Mouse (Mus musculus) MEL (cell line): Measurements from ENCODE around the gene Tob2. TPM values are rescaled to one million over a fixed set of nuclear protein-coding genes. Genes with fewer than 3 reads are reported as not detected.

Experiments
- DNase-seq: peaks from one replicate; pipeline ENCODE4 v3.0.0; 2011; ENCODE audit warnings: low read depth, low spot score
- H3K27ac ChIP-seq: 2 replicates; pipeline ENCODE4 v1.5.1; 2012; ENCODE audit warnings: low read depth, mild to moderate bottlenecking, control low read depth, low read length, moderate library complexity; ENCODE audit not compliant: control insufficient read depth
- H3K27me3 ChIP-seq, 2 experiments: fragments of 150-350 bp in 1 of 2; sonication (generic) in 1 of 2; 2 replicates each; pipeline ENCODE4 v1.6.1; 2012; ENCODE audit warnings: low read length in 2 of 2, mild to moderate bottlenecking in 2 of 2, improper control_type of control experiment in 1 of 2, moderate library complexity in 1 of 2; ENCODE audit not compliant: insufficient read depth in 2 of 2, control insufficient read depth in 1 of 2
- H3K36me3 ChIP-seq, 2 experiments: 2 replicates each; pipeline ENCODE4 v1.6.1; 2012 to 2014; ENCODE audit warnings: low read length in 2 of 2, improper control_type of control experiment in 1 of 2, inconsistent platforms in 1 of 2, mild to moderate bottlenecking in 1 of 2; ENCODE audit not compliant: insufficient read depth in 2 of 2, control insufficient read depth in 1 of 2
- H3K4me1 ChIP-seq, 2 experiments: fragments of 150-350 bp in 1 of 2; sonication (generic) in 1 of 2; 2 replicates each; pipeline ENCODE4 v1.6.1; 2012; ENCODE audit warnings: low read length in 2 of 2, improper control_type of control experiment in 1 of 2, mild to moderate bottlenecking in 1 of 2; ENCODE audit not compliant: insufficient read depth in 2 of 2, control insufficient read depth in 1 of 2
- H3K4me3 ChIP-seq, 2 experiments: fragments of 150-350 bp in 1 of 2; sonication (generic) in 1 of 2; 2 replicates each; pipeline ENCODE4 v1.5.1; 2012; ENCODE audit warnings: low read depth in 2 of 2, low read length in 2 of 2, mild to moderate bottlenecking in 2 of 2, moderate library complexity in 2 of 2, control low read depth in 1 of 2, improper control_type of control experiment in 1 of 2; ENCODE audit not compliant: control insufficient read depth in 1 of 2, insufficient read depth in 1 of 2
- H3K79me2 ChIP-seq: 2 replicates; pipeline ENCODE4 v1.6.1; 2012; ENCODE audit warnings: mild to moderate bottlenecking, low read length, moderate library complexity; ENCODE audit not compliant: control insufficient read depth, poor library complexity, insufficient read depth
- H3K9ac ChIP-seq: 2 replicates; pipeline ENCODE4 v1.6.1; 2012; ENCODE audit warnings: low read depth, mild to moderate bottlenecking, control low read depth, low read length, moderate library complexity; ENCODE audit not compliant: control insufficient read depth, poor library complexity, severe bottlenecking
- H3K9me3 ChIP-seq: fragments of 150-350 bp; sonication (generic); replicated peaks from 2 replicates; pipeline ENCODE4 v1.6.1; 2012; ENCODE audit warnings: mild to moderate bottlenecking, low read length, improper control_type of control experiment, moderate library complexity; ENCODE audit not compliant: insufficient read depth
- CHD1 ChIP-seq: IDR thresholded peaks from 2 replicates; pipeline ENCODE4 v1.6.1; 2012; ENCODE audit warnings: low read depth, mild to moderate bottlenecking, inconsistent platforms, low read length, improper control_type of control experiment
- CHD2 ChIP-seq: IDR thresholded peaks from 2 replicates; pipeline ENCODE4 v1.6.1; 2011; ENCODE audit warnings: low read length, improper control_type of control experiment
- CTCF ChIP-seq, 3 experiments: IDR thresholded peaks in 2 of 3; conservative IDR thresholded peaks in 1 of 3; 2 replicates each; pipeline ENCODE4 v1.5.1; 2011 to 2012; ENCODE audit warnings: low read length in 3 of 3, low read depth in 2 of 3, mild to moderate bottlenecking in 2 of 3, improper control_type of control experiment in 1 of 3, inconsistent platforms in 1 of 3, mixed read lengths in 1 of 3, moderate library complexity in 1 of 3; ENCODE audit not compliant: control insufficient read depth in 1 of 3, insufficient read depth in 1 of 3, poor library complexity in 1 of 3, severe bottlenecking in 1 of 3
- ELF1 ChIP-seq: IDR thresholded peaks from 2 replicates; pipeline ENCODE4 v1.6.1; 2014; ENCODE audit warnings: low read depth, mild to moderate bottlenecking, inconsistent platforms, low read length, improper control_type of control experiment, moderate library complexity
- HCFC1 ChIP-seq: IDR thresholded peaks from 2 replicates; pipeline ENCODE4 v1.6.1; 2012; ENCODE audit warnings: low read depth, mild to moderate bottlenecking, inconsistent platforms, low read length, improper control_type of control experiment, moderate library complexity
- KAT2A ChIP-seq: conservative IDR thresholded peaks from 2 replicates; pipeline ENCODE4 v1.6.1; 2012; ENCODE audit warnings: low read depth, low read length, improper control_type of control experiment, inconsistent platforms
- MAFK ChIP-seq: IDR thresholded peaks from 2 replicates; pipeline ENCODE4 v1.6.1; 2011; ENCODE audit warnings: low read depth, mild to moderate bottlenecking, low read length, improper control_type of control experiment, borderline replicate concordance
- MAX ChIP-seq: IDR thresholded peaks from 2 replicates; pipeline ENCODE4 v1.6.1; 2011; ENCODE audit warnings: low read length, improper control_type of control experiment
- MAZ ChIP-seq: IDR thresholded peaks from 2 replicates; pipeline ENCODE4 v1.6.1; 2012; ENCODE audit warnings: low read depth, mild to moderate bottlenecking, inconsistent platforms, low read length, improper control_type of control experiment
- MXI1 ChIP-seq: IDR thresholded peaks from 2 replicates; pipeline ENCODE4 v1.6.1; 2011; ENCODE audit warnings: mild to moderate bottlenecking, low read depth, low read length, improper control_type of control experiment
- MYB ChIP-seq: IDR thresholded peaks from 2 replicates; pipeline ENCODE4 v1.6.1; 2011; ENCODE audit warnings: mild to moderate bottlenecking, low read depth, low read length, improper control_type of control experiment
- MYC ChIP-seq: IDR thresholded peaks from 2 replicates; pipeline ENCODE4 v1.6.1; 2011; ENCODE audit warnings: low read depth, mild to moderate bottlenecking, low read length, improper control_type of control experiment, moderate library complexity
- NRF1 ChIP-seq: IDR thresholded peaks from 2 replicates; pipeline ENCODE4 v1.6.1; 2014; ENCODE audit warnings: low read depth, mild to moderate bottlenecking, inconsistent platforms, low read length, improper control_type of control experiment, moderate library complexity; ENCODE audit not compliant: poor library complexity, insufficient read depth, severe bottlenecking
- POLR2A ChIP-seq, 2 experiments: IDR thresholded peaks; 2 replicates each; pipeline ENCODE4 v1.6.1; 2011 to 2012; ENCODE audit warnings: low read length in 2 of 2, mild to moderate bottlenecking in 2 of 2, control low read depth in 1 of 2, improper control_type of control experiment in 1 of 2, low read depth in 1 of 2, moderate library complexity in 1 of 2; ENCODE audit not compliant: control insufficient read depth in 1 of 2, insufficient read depth in 1 of 2, poor library complexity in 1 of 2
- POLR2AphosphoS5 ChIP-seq: IDR thresholded peaks from 2 replicates; pipeline ENCODE4 v1.6.1; 2012; ENCODE audit warnings: low read depth, borderline replicate concordance, mild to moderate bottlenecking, inconsistent platforms, low read length, moderate library complexity, mixed read lengths
- SIN3A ChIP-seq: IDR thresholded peaks from 2 replicates; pipeline ENCODE4 v1.6.1; 2012; ENCODE audit warnings: low read length, improper control_type of control experiment, inconsistent platforms
- TAL1 ChIP-seq: IDR thresholded peaks from 2 replicates; pipeline ENCODE4 v1.6.1; 2012; ENCODE audit warnings: mild to moderate bottlenecking, inconsistent platforms, low read length, moderate library complexity, mixed read lengths
- TBP ChIP-seq: IDR thresholded peaks from 2 replicates; pipeline ENCODE4 v1.8.0; 2011; ENCODE audit warnings: low read depth, low read length, improper control_type of control experiment
- USF1 ChIP-seq: IDR thresholded peaks from 2 replicates; pipeline ENCODE4 v1.6.1; 2014; ENCODE audit warnings: low read depth, mild to moderate bottlenecking, inconsistent platforms, low read length, improper control_type of control experiment, moderate library complexity
- ZNF384 ChIP-seq: IDR thresholded peaks from 2 replicates; pipeline ENCODE4 v1.6.1; 2012; ENCODE audit warnings: low read depth, mild to moderate bottlenecking, inconsistent platforms, low read length, improper control_type of control experiment
- polyA plus RNA-seq, 2 experiments: library from polyadenylated mRNA; stranded (reverse) in 1 of 2; unstranded in 1 of 2; fragments of >175 nt in 1 of 2; fragments of >200 nt in 1 of 2; gene quantifications; 2 replicates each; pipeline versions ENCODE4 v1.2.1 to v1.2.4; 2012; ENCODE audit warnings: low replicate concordance in 2 of 2, low read depth in 1 of 2; ENCODE audit not compliant: insufficient read length in 2 of 2, insufficient read depth in 1 of 2, missing spikeins in 1 of 2
- total RNA-seq: library from RNA; depleted of rRNA; stranded (reverse); fragments of 300-350 nt; gene quantifications from 2 replicates; pipeline ENCODE4 v1.2.3, GENCODE M21; 2012

Gene Tob2
- total and polyA plus RNA-seq, 3 experiments: 20.7 to 23.5 TPM; not detected in 1

DNA sequence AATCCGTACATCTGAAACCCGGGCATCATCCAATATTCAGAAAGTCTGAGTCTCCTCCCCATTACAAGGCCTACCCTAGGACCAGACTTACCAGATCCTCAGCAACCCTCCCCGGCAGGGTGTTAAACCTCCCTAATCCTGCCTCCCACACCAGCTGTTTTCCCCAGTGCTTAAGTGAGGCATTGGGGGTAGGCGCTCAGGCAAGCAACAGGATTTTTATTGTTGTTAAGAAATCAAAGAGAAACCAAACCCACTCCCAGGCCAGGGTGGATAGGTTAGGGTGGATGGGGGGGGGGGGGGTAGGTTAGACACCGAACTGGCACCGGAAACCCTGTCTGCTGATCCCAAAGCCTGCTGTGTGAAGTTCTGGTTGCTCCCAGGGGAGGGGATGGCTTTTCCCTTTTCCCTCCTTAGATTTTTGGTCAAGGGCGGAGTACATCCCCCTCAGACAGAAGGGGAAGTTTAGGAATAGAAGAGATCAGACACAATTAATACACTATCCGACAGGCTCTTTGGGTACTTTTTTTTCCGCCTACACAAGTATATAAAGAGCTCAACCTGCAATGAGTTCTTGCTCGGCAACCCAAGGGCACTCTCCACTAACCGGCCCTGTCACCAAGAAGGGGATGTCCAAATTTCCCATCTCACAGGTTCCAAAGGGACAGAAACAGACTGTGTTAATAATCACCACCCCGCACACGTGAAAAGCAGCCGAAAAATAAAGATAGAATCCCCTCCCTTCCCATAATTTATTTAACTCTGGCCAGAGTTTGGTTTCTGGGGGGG, 1.5 kb downstream of the Tob2 start:
- Histone ChIP-seq H3K9ac (peak overlapping the region; percentile 90), H3K4me1 (peaks cover 0 to 7% of the 10 kb centered on the region in 2 experiments; a peak in 1 of 4 replicates), H3K27ac (peak overlapping the region; percentile 74), H3K79me2 (peaks cover 50% of the 10 kb centered on the region), H3K27me3 (no peaks in the 10 kb centered on the region), H3K4me3 (peak overlapping the region; percentile 87 to 98), H3K36me3 (peaks cover 2 to 11% of the 10 kb centered on the region in 2 experiments; a peak in 3 of 4 replicates), H3K9me3 (no peaks in the 10 kb centered on the region)
- DNase-seq: peak; percentile 64
- TF ChIP-seq TBP: no peak; the same call in 1 of the 2 replicates
- no peak for TF ChIP-seq TAL1
- no peak for TF ChIP-seq POLR2AphosphoS5
- no peak for TF ChIP-seq MYB
- no peak for TF ChIP-seq CHD2
- TF ChIP-seq MAX: 0 out of 2 replicates have a peak, but pooled peaks have one; percentile 10
- TF ChIP-seq SIN3A: peak; percentile 44
- no peak for TF ChIP-seq CTCF (IDR thresholded peaks at IDR 0.05 in 2 of 3, conservative IDR thresholded peaks at IDR 0.05 in 1 of 3; ENCODE audit: control insufficient read depth in 1 of 3, insufficient read depth in 1 of 3, low read depth in 2 of 3, low read length in 3 of 3, poor library complexity in 1 of 3, severe bottlenecking in 1 of 3)
- TF ChIP-seq ELF1: no peak; the same call in 1 of the 2 replicates
- TF ChIP-seq CHD1: 0 out of 2 replicates have a peak, but pooled peaks have one; percentile 26
- 0 out of 2 replicates have a peak, but pooled peaks have one; percentile 53 for TF ChIP-seq MAZ
- no peak for TF ChIP-seq ZNF384
- no peak for TF ChIP-seq HCFC1

DNA sequence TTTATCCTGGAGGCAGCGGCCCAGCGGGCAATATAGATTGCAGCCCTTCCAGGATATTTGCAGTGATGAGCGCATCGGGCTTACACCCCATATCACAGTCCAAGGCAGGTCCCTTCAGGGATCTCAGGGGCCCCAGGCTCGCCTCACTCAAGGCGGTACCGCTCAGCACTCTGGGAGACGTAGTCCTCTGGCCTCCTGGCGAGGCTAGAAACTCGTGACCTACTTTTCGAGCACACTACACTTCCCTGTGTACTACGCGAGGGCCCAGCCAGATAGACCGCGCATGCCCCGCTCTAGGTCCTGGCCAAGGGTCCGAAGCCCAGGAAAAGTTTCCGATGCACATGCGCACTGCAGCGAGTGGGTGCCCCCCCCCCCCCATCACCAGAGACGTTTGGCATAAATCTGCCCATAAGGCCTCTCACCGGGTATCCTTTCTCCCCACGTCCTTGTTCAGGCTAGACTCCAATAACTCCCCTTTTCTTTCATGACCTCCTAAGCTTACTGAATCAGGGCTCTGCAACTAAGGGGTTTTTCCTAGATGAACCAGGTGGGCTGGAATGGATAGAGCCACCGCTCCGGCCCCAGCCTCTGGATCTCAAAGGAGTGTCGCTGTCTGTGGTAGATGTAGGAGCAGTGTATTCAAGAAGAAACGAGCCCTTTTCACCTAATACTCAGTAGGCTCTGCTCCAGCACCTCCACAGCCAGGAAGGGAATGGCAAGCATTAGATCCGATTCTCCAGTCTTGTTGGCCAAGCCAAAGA, 2.4 kb downstream of the Tob2 start:
- Histone ChIP-seq H3K4me1 (peaks cover 0 to 7% of the 10 kb centered on the region in 2 experiments; a peak in 1 of 4 replicates), H3K27ac (peak overlapping the region; percentile 74), H3K4me3 (peak overlapping the region; percentile 87 to 98), H3K9me3 (no peaks in the 10 kb centered on the region), H3K79me2 (peaks cover 50% of the 10 kb centered on the region), H3K36me3 (peaks cover 4 to 8% of the 10 kb centered on the region in 2 experiments; a peak in 3 of 4 replicates), H3K27me3 (no peaks in the 10 kb centered on the region), H3K9ac (peak overlapping the region; percentile 90)
- TF ChIP-seq ELF1 (peak; percentile 73), MYC (0 out of 2 replicates have a peak, but pooled peaks have one; percentile 28), NRF1 (peak; percentile 87), MYB (no peak), SIN3A (0 out of 2 replicates have a peak, but pooled peaks have one; percentile 36), HCFC1 (peak; percentile 97), MXI1 (0 out of 2 replicates have a peak, but pooled peaks have one; percentile 61), POLR2A (IDR thresholded peaks at IDR 0.05; ENCODE audit: control insufficient read depth in 1 of 2, insufficient read depth in 1 of 2, low read depth in 1 of 2, low read length in 2 of 2, poor library complexity in 1 of 2) (peak in 1 of 2 experiments; percentile 40; a peak in 1 of 4 replicates), USF1 (peak; percentile 63), KAT2A (peak; percentile 81), MAFK (no peak)
- DNase-seq: peak; percentile 95
